Mouse (Mus musculus) MEL (cell line): ENCODE measurements at regions not wholly inside any gene's neighbourhood (a gene's known extent, or its start where the extent isn't known, plus 50 kb on each side); places are given as distances from the start of the nearest gene placed in this dataset.

Source experiments
- CTCF ChIP-seq, 3 experiments: IDR thresholded peaks in 2 of 3; conservative IDR thresholded peaks in 1 of 3; 2 replicates each; pipeline ENCODE4 v1.5.1; 2011 to 2012; ENCODE audit warnings: low read length in 3 of 3, low read depth in 2 of 3, mild to moderate bottlenecking in 2 of 3, improper control_type of control experiment in 1 of 3, inconsistent platforms in 1 of 3, mixed read lengths in 1 of 3, moderate library complexity in 1 of 3; ENCODE audit not compliant: control insufficient read depth in 1 of 3, insufficient read depth in 1 of 3, poor library complexity in 1 of 3, severe bottlenecking in 1 of 3
- NELFE ChIP-seq: IDR thresholded peaks from 2 replicates; pipeline ENCODE4 v1.6.1; 2011; ENCODE audit warnings: low read depth, low read length, improper control_type of control experiment
- USF1 ChIP-seq: IDR thresholded peaks from 2 replicates; pipeline ENCODE4 v1.6.1; 2014; ENCODE audit warnings: low read depth, mild to moderate bottlenecking, inconsistent platforms, low read length, improper control_type of control experiment, moderate library complexity

DNA sequence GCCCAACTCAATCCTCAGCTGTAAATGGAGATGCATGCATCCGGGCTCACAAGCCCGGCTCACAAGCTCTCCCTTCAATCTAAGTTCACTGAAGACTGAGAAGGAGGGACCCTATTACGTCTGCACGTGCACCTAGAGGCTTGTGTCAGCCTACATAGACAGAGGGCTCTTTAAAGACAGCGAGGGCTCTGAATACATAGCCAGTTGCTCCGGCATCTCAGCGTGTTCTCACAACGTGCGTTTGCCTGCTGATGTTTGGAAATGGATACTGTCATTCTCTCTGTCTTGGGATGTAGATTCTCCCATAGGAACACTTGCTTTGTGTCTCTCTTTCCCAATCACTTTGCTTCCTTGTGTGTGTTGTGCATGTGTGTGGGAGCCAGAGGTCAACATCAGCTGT, 83.8 kb downstream of the Sox9 start:
- TF ChIP-seq CTCF (IDR thresholded peaks at IDR 0.05 in 2 of 3, conservative IDR thresholded peaks at IDR 0.05 in 1 of 3; ENCODE audit: control insufficient read depth in 1 of 3, insufficient read depth in 1 of 3, low read depth in 2 of 3, low read length in 3 of 3, poor library complexity in 1 of 3, severe bottlenecking in 1 of 3) (no peak), USF1 (no peak), NELFE (no peak)
